Mouse (Mus musculus) frontal cortex, postnatal 10 days (tissue): ENCODE measurements around the gene Tcf7l1.
A peak's percentile ranks its signal among the peaks of the same experiment; 100 is the strongest.

Experiments used
- DNase-seq, 2 experiments: peaks; one replicate each; pipeline ENCODE4 v3.0.0; 2022; ENCODE audit warnings: low spot score in 2 of 2, mixed read lengths in 1 of 2

The Tcf7l1 gene

GRCm38 (mm10) chr6:72593914-72594313 is 195.1 kb downstream of the Tcf7l1 start:
- DNase-seq: no peak

GRCm38 (mm10) chr6:72593011-72593803 is 195.8 kb downstream of the Tcf7l1 start:
- peak in 1 of 2 experiments; percentile 43 for DNase-seq

GRCm38 (mm10) chr6:72590111-72590510 is 198.9 kb downstream of the Tcf7l1 start:
- DNase-seq: no peak

DNA sequence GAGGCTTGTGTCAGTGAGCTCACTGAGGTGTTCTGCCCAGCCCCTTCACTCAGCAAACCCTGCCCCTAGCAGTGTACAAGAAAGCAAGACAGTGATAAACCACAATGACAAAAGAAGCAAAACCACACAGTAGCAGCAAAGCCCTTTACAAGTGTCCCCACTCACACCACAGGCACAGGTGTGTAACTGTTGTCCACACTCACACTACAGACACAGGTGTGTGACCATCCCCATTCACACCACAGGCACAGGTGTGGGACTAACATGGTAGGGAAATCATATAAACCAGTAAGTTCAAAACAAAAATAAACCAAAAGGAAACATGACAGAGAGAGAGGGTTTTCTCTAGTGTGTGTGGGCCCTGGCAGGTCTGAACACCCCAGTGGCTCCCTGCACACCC is 200.7 kb downstream of the Tcf7l1 start:
- DNase-seq: no peak

DNA sequence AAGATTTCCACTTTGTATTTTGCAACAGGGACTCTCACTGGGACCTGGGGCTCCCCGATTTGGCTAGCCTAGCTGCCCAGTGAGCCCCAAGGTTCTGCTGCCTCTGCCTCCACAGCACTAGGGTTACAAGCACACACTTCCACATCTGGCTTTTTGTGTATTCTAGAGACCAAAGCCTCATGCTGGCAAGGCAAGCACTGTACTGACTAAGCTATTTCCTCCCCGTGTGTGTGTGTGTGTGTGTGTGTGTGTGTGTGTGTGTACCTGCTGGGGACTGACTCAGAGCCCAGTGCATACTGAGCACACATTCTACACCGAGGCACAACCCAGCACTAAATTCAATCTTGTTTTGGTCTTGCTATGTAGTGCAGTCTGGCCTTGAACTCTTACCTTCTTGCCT is 202.4 kb downstream of the Tcf7l1 start:
- DNase-seq: no peak

DNA sequence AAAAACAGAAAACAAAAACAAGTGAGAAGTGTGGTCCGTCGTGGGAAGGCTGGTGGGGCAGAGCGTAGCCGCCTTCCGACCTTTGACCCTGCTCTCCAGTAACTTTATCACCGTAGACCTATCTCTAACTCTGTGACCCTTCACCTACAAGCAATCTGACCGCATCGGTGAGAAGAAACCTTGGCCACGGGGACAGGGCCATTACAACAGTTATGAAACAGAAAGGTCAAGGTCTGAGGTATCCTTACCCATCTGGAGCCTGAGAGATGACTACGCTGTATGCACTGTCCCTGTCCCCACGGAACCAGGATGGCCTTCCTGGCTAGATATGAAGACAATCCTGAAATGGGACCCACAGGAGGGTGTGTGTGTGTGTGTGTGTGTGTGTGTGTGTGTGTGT is 204.9 kb downstream of the Tcf7l1 start:
- no peak for DNase-seq

DNA sequence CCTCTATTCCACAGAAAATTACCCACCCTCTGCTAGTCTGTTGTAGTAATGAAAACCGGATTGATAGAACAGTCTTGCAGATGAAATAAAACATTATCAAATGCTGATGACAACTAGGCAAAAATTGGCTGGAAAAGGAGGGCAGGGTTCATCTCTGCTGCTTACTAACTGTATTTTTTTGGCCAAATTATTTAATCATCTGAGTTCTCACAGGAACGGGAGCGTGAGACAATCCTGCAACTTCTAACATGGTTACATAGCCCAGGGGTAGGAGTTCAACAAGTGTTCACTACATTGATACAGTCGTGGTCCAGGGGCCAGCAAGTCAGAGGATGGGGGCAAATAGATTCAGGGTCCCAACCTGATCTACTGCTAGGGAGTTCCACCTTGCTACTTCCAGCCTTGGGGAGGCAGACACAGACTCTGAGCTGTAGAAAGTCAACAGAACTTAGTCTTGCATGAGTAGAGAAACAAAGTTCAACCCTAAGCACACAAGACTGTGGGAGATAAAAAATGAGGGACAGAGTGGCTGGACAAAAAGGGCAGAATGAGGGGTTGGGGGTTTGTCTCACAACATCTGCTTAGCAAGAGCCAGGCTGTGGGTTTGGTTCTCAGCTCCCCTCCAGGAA is 205.7 kb downstream of the Tcf7l1 start:
- no peak for DNase-seq

GRCm38 (mm10) chr6:72581625-72582382 is 207.2 kb downstream of the Tcf7l1 start:
- DNase-seq: no peak
